Mouse (Mus musculus) spleen, adult 2 months (tissue): Measurements from ENCODE around the gene Tapt1.

Source experiments
- CTCF ChIP-seq: fragments of 200-500 bp; IDR thresholded peaks from 2 replicates; pipeline ENCODE4 v1.5.1; 2011; ENCODE audit warnings: mild to moderate bottlenecking, inconsistent platforms; ENCODE audit not compliant: insufficient read depth, insufficient read length, insufficient replicate concordance; ENCODE audit errors: extremely low read depth
- POLR2A ChIP-seq: fragments of 200-500 bp; IDR thresholded peaks from 2 replicates; pipeline ENCODE4 v1.6.1; 2011; ENCODE audit warnings: low read depth, low read length, inconsistent platforms

DNA sequence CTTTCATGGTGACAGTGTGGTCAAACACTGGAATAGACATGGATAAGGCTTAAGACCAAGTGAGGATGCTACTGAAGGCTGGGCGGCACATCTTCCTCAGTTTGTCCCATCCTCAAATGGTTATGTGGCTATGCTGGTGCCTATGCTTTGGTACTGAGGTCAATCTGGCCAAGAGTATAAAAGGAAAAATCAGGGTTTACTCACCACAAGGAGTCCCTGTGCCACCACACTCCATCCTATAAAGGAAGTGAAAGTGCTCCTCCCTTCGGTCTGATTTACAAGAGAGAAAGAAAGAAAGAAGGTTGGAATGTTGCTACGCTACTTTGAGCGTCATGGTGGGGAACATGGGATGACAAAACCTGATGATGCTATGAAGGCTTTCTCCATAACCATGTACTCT lies 27.3 kb downstream of the Tapt1 start:
- no peak for TF ChIP-seq CTCF
- no peak for TF ChIP-seq POLR2A
